Mouse (Mus musculus): ENCODE data around the gene Gm11444. TPM values are rescaled to one million over a fixed set of nuclear protein-coding genes. Genes with fewer than 3 reads are reported as not detected.

The Gm11444 gene
- total and polyA plus RNA-seq, 2 experiments from 2014 or later, result not detected

DNA sequence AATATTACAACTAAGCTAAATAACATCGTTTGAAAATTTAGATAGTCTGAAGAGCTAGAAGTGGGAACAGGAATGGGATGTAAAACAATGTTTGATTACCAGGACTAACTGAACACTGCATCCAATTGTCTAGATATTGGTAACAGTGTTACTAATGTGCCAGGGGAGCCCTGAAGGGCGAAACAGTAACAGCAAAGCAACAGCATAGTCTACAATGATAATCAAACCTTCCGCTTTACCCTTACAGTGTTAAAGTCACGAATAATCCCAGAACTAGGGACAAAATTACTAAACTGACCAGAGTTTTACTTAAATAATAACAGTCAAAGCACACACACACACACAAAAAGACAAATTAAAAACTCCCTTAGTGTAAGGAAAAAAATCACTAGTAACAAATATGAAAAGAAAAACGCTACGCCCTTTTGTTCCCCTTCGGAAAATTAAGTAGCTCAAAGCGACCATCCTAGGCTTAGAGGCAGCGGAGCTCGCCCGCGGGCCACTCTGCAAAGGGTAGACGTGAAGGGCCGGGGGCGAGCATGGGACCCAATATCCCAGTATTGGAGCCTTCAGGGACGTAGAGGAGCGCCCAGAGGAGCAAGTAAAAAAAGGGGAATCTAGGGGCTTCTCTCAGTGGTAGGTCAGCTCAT lies 37.8 kb upstream of the Gm11444 start:
- Histone ChIP-seq H3K27ac (ENCODE audit: low read depth, low read length) (no peak overlapping the region), H3K4me2 (ENCODE audit: low read depth) (no peak overlapping the region), H3K4me1 (ENCODE audit: insufficient read depth) (no peaks in the 10 kb centered on the region), H3K9me3 (ENCODE audit: low read length) (no peaks in the 10 kb centered on the region), H3K9ac (no peak overlapping the region), H3K4me3 (ENCODE audit: low read depth, low read length) (no peak overlapping the region), H3K27me3 (ENCODE audit: insufficient read depth, low read length) (peaks cover 77% of the 10 kb centered on the region), H3K36me3 (ENCODE audit: insufficient read depth) (no peaks in the 10 kb centered on the region)
- WGBS, result 2% methylated on average over 17 of the region's 17 CpGs
- ATAC-seq (no peak), DNase-seq (peak; percentile 70)
- TF ChIP-seq CTCF (IDR thresholded peaks at IDR 0.05; ENCODE audit: low read depth), result no peak

DNA sequence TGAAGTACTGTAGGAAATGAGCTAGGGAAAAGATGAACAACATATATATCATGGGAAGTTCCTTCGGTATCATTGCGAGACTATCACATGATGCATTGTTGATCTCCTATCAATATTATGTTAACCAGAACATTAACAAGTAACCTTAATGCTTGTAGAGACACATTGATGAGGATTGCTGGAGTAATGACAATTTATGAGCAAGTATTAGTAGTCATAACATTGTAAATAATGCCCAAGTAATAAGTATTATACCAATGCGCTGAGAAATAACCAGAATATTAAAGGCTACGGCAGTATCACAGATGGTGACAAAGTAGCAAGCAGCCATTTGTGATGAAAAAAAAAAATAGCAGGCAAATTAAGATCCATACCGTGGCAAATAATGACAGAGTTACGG lies 37.1 kb upstream of the Gm11444 start:
- DNase-seq (peak; percentile 59), ATAC-seq (no peak)
- 20% methylated on average over 6 of the region's 6 CpGs for WGBS

DNA sequence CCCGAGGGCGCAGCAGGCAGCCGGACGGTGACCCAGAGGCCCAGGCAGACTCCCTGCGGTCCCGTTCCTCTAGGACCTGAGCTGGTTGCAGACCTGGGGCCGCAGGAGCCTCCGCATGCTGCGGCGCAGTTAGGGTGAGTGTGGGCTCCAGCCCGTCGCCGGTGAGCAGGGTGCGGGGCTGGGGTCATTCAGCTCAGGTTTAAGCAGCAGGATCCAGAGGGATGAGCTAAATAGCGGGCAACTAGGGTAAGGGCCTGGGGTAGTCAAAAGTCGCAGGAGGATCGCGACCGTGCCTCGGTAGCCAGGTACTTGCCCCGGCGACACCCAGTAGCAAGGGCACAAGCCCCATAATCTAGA lies 36.3 kb upstream of the Gm11444 start:
- Histone ChIP-seq H3K9ac (no peak overlapping the region), H3K4me1 (ENCODE audit: insufficient read depth) (no peaks in the 10 kb centered on the region), H3K4me2 (ENCODE audit: low read depth) (no peak overlapping the region), H3K36me3 (ENCODE audit: insufficient read depth) (no peaks in the 10 kb centered on the region), H3K9me3 (ENCODE audit: low read length) (no peaks in the 10 kb centered on the region), H3K4me3 (ENCODE audit: low read depth, low read length) (no peak overlapping the region), H3K27me3 (ENCODE audit: insufficient read depth, low read length) (peaks cover 71% of the 10 kb centered on the region), H3K27ac (ENCODE audit: low read depth, low read length) (no peak overlapping the region)
- DNase-seq, result no peak
- TF ChIP-seq CTCF (IDR thresholded peaks at IDR 0.05; ENCODE audit: low read depth), result no peak
- 4% methylated on average over 22 of the region's 22 CpGs for WGBS
- ATAC-seq, result no peak

More for the DNA sequence above, 37.1 kb upstream of the Gm11444 start:
- H3K4me1 ChIP-seq (ENCODE audit: insufficient read depth), result no peaks in the 10 kb centered on the region
- H3K27me3 ChIP-seq (ENCODE audit: insufficient read depth, low read length), result peaks cover 76% of the 10 kb centered on the region
- no peak for TF ChIP-seq CTCF (IDR thresholded peaks at IDR 0.05; ENCODE audit: low read depth)
- no peak overlapping the region for H3K4me3 ChIP-seq (ENCODE audit: low read depth, low read length)
- H3K9me3 ChIP-seq (ENCODE audit: low read length), result no peaks in the 10 kb centered on the region
- H3K4me2 ChIP-seq (ENCODE audit: low read depth), result no peak overlapping the region
- H3K27ac ChIP-seq (ENCODE audit: low read depth, low read length), result no peak overlapping the region
- no peaks in the 10 kb centered on the region for H3K36me3 ChIP-seq (ENCODE audit: insufficient read depth)
- H3K9ac ChIP-seq, result no peak overlapping the region

DNA sequence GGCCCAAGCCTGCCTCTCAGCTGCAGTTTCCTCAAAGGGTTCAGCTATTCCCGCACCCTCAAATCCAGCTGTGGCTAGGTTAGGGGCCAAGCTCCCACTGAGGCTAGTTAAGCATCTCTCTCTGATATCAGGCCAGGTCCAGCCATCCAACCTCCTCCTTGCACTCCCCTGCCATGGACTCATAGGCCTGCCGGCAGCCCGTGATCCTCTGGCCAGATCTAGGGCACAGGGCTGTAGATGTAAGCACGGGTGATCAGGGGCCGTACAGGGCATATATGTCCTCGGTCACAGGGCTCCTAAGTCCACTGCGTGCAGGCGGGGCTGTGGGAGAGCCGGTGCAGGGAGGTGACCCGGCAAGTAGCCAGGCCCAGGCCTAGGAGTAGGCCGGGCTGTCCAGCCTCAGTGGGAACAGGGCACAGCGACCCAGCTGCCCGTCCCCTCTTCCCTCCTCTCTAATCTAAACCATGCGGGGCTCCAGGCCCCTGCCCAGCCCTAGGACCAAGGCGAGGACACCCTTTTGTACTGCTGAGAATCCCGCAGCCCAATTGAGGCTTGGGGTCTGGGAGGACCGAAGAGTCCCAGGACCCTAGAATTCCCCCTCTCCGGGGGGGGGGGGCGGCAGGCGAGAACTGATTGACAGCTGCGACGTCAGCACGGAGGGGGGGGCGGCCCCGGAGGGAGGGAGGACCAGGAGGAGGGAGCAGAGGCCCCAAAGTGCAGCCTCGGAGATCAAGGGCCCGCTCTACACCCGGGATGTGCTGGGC lies 35.7 kb upstream of the Gm11444 start, which contains the start of gene Tbx4:
Gene Tbx4 (plus strand): TSS at position 758 of the 764 bp plus-strand sequence.
- Histone ChIP-seq H3K36me3 (ENCODE audit: insufficient read depth) (no peaks in the 10 kb centered on the region), H3K9ac (no peak within 1 kb of the TSS), H3K9me3 (ENCODE audit: low read length) (no peaks in the 10 kb centered on the region), H3K27me3 (ENCODE audit: insufficient read depth, low read length) (peaks cover 66% of the 10 kb centered on the region), H3K27ac (ENCODE audit: low read depth, low read length) (no peak within 1 kb of the TSS), H3K4me2 (ENCODE audit: low read depth) (no peak within 1 kb of the TSS), H3K4me1 (ENCODE audit: insufficient read depth) (no peaks in the 10 kb centered on the region), H3K4me3 (ENCODE audit: low read depth, low read length) (no peak within 1 kb of the TSS)
- ATAC-seq (no peak; the same call in 1 of the 2 replicates), DNase-seq (peak; percentile 1)
- no peak for TF ChIP-seq CTCF (IDR thresholded peaks at IDR 0.05; ENCODE audit: low read depth)
- WGBS, result 18% methylated on average over 22 of the region's 28 CpGs

DNA sequence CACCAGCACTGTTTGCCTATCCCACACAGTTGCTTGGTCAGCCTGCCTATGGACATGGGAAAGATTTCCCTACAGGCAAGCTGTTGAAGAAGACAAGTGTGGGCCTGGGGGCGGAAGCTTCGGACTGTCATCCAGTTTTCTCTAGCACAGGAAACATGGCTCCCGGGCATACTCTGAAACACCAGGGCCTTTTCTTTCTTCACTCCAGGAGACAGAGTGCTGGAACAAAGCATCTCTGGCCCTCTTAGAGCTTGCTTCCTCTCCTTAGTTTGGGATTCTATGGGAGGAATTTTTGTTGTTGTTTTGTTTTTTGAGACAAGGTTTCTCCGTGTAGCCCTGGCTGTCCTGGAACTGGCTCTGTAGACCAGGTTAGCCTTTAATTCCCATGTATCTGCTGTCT lies 34.4 kb upstream of the Gm11444 start:
- no peak overlapping the region for H3K4me2 ChIP-seq (ENCODE audit: low read depth)
- 51% methylated on average over 4 of the region's 4 CpGs for WGBS
- peaks cover 56% of the 10 kb centered on the region for H3K27me3 ChIP-seq (ENCODE audit: insufficient read depth, low read length)
- TF ChIP-seq CTCF (IDR thresholded peaks at IDR 0.05; ENCODE audit: low read depth), result no peak
- no peak for DNase-seq
- no peak for ATAC-seq
- no peaks in the 10 kb centered on the region for H3K36me3 ChIP-seq (ENCODE audit: insufficient read depth)
- no peak overlapping the region for H3K27ac ChIP-seq (ENCODE audit: low read depth, low read length)
- H3K4me1 ChIP-seq (ENCODE audit: insufficient read depth), result no peaks in the 10 kb centered on the region
- H3K9ac ChIP-seq, result no peak overlapping the region
- H3K4me3 ChIP-seq (ENCODE audit: low read depth, low read length), result no peak overlapping the region
- no peaks in the 10 kb centered on the region for H3K9me3 ChIP-seq (ENCODE audit: low read length)

DNA sequence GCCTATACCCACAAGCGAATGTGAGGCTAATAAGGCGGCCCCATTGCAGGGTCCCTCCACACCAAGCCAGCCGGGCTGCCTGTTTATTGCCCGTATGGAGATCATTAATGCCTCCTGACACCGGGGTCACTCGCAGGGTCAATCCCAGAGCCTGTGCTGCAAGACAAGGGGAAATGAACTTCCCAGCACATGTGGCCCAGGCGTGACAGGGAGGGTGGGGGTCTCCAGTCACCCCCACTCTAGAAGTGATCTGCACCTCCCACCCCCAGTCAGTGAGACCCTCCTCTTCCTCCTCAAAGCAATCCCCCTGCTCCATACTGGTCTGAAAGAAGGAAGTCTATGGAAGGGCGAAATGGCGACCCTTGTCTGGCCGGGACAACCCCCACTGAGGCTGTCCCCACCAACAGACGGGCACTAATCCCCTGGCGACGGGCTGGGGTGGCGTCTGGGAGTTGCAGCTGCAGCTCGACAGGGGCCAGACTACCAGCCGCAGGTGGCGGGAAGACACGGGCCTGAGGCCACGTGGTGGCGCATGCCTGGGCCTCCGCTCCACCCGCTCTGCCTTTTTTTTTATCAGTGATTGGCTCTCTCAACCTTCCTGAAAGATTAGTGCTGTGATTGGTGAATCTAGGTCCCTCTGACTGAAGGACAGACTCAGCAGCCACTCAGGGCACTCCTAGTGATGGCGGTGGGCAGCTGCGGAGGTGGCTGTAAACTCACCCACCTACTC lies 26.1 kb upstream of the Gm11444 start:
- H3K27ac ChIP-seq (ENCODE audit: low read depth, low read length), result no peak overlapping the region
- DNase-seq, result no peak

DNA sequence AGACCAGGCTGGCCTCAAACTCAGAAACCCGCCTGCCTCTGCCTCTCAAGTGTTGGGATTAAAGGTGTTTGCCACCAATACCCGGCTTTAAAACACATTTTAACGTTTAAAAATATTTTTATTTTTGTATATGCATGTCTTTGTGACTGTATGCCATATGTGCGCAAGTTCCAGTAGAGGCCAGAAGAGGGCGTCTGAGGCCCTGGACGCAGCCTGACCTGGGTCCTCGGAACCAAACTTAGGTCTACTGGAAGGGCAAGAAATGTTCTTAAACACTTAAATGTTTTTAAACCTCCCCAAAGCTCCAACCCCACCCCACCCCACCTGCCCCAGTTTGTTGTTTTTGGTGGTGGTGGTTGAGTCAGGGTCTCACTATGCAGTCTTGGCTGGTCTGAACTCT lies 14.2 kb upstream of the Gm11444 start:
- WGBS, result 47% methylated on average over 7 of the region's 7 CpGs
- DNase-seq (no peak), ATAC-seq (no peak)
- no peak overlapping the region for H3K27ac ChIP-seq (ENCODE audit: low read depth, low read length)
- H3K9me3 ChIP-seq (ENCODE audit: low read length), result no peaks in the 10 kb centered on the region
- no peaks in the 10 kb centered on the region for H3K27me3 ChIP-seq (ENCODE audit: insufficient read depth, low read length)
- no peak overlapping the region for H3K9ac ChIP-seq
- no peaks in the 10 kb centered on the region for H3K36me3 ChIP-seq (ENCODE audit: insufficient read depth)
- no peak overlapping the region for H3K4me2 ChIP-seq (ENCODE audit: low read depth)
- peak; percentile 35 for TF ChIP-seq CTCF (IDR thresholded peaks at IDR 0.05; ENCODE audit: low read depth)
- H3K4me1 ChIP-seq (ENCODE audit: insufficient read depth), result no peaks in the 10 kb centered on the region
- H3K4me3 ChIP-seq (ENCODE audit: low read depth, low read length), result no peak overlapping the region

More for the DNA sequence above, 26.1 kb upstream of the Gm11444 start:
- no peaks in the 10 kb centered on the region; the same call in 1 of the 2 replicates for H3K27me3 ChIP-seq (ENCODE audit: insufficient read depth, low read length)
- H3K4me1 ChIP-seq (ENCODE audit: insufficient read depth), result no peaks in the 10 kb centered on the region
- 64% methylated on average over 24 of the region's 24 CpGs for WGBS
- H3K4me2 ChIP-seq (ENCODE audit: low read depth), result no peak overlapping the region
- H3K36me3 ChIP-seq (ENCODE audit: insufficient read depth), result no peaks in the 10 kb centered on the region
- H3K9me3 ChIP-seq (ENCODE audit: low read length), result no peaks in the 10 kb centered on the region
- no peak for ATAC-seq
- TF ChIP-seq CTCF (IDR thresholded peaks at IDR 0.05; ENCODE audit: low read depth), result no peak
- no peak overlapping the region for H3K9ac ChIP-seq
- no peak overlapping the region for H3K4me3 ChIP-seq (ENCODE audit: low read depth, low read length)
